Mouse (Mus musculus): ENCODE measurements around the gene Phc2.
A peak's percentile ranks its signal among the peaks of the same experiment; 100 is the strongest.
"Not testable (repeated sequence)": the region's sequence is repeated elsewhere in the genome, so short reads cannot be mapped to it uniquely, and the experiment has no call there.

The Phc2 gene

DNA sequence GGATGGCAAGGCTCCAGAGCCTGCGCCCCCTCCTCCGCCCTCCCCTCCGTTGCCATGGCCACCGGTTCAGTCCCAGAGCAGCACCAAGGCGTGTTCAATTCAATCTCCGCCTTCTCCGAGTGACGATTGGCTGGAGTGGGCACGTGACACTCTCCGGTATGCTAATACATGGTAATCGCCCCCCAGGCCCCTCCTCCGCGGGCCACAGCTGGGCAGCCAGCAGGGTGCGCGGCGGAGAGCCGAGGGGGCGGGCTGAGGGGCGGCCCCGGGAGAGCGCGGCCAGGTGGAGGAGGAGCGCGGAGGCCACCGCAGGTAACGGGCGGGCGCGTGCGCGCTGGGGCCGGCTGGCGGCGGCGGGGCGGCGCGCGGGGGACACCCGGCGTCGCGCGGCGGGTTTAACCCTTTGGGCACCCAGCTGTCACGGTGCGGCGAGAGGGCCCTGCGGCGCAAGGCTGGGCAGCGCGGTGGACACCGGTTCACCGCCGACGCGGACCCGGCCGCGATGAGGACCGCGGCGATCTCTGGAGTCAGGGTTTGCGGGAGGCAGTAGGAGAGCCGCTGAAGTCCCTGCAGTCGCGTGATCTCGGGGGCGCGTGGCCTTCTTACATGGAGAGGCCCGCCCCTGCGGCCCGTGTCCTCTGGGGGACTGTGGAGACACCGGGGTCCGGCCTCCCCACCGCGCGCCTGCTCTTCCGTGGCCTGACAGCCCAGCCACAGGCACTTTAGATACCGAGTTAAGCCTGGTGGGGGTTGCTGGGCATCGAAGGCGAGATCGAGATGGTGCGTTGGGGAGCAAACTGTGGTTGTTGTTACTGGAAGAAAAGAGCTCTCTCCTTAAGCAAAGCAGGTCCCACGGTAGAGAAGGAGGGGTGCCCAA, at the start of gene Phc2:
Gene Phc2, plus strand, starts transcription at position 198 of the 877 bp plus-strand sequence.
- peak; percentile 94 for DNase-seq (ENCODE audit: low read depth)

DNA sequence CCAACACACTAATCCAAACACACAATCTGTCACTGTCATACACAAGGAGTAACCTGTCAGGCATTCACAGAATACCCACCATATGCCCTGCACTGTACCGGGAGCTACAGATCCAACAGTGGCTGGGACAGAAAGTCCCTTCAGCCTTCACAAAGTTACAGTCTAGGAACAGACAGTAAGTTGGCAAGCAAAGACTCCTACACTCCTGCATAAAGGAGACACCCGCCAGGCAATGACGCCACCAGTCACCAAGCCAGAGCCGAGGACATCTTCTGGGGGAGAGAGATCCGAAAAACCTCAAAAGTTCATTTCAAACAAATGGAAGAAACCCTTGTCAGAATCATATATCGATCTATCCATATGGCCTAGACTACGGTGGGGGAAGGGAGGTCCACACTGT, 47.9 kb upstream of the Phc2 start:
- DNase-seq (ENCODE audit: low read depth), result no peak

DNA sequence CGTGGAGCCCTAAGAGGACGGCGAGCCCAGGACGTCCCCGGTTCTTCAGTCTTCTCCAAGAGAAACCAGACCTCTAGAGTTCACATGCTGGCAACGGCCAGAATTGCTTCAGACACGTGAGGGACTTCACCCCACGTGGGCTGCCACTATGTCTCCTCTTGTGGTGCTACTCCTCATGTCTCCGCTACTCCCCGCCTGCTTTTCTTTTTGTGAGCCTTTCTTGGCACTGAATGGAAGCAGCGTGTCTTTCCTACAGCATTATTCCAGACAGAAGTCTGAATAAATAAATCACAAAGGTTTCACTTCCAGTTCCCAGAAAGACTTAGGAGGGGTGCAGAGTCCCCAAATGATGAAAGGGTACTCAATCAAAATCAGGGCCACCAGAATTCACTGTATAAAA, 46.8 kb upstream of the Phc2 start:
- DNase-seq (ENCODE audit: low read depth), result no peak

- no peak for DNase-seq (ENCODE audit: low read depth)
Measured at GRCm38 (mm10) chr4:128609276-128609924, 45.1 kb upstream of the Phc2 start.

DNA sequence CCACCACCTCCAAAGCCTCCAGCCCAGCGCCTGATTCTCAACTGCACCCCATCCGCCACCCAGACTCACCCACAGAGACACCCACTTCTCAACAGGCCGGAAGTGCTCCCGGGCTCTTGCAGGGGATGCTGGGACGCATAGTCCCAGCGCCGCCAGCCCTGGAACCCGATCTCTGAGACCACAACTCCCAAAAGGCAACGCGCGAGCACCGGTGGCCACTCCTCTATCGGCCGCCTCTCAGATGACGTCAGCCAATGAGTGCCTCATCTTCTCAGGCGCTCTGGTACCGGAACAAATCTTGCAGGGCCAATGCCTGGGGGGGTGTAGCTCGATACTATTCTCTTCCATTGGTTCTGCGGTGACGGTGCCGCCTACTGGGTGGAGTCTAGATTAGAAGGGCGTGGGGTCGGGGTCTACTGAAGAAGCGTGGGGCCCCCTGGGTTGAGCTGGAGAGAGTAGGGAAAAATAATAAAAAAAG, 44.5 kb upstream of the Phc2 start, which contains the start of gene Zscan20:
Gene Zscan20, minus strand, starts transcription at position 174 of the 478 bp plus-strand sequence.
- DNase-seq (ENCODE audit: low read depth), result peak; percentile 97

DNA sequence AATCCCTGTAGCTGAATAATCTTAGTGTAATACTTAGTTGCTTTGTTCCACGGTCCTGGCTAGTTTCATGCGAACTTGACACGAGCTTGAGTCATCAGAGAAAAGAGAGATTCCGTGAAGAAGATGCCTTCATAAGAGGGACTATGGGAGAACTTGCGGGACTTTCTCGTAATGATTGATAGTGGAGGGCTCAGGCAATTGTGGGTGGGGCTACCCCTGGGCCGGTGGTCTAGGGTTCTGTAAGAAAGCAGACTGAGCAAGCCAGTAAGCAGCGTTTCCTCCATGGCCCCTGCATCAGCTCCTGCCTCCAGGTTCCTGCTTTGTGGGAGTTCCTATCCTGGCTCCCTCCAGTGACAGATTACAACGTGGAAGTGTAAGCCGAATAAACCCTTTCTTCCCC, 43.8 kb upstream of the Phc2 start:
- DNase-seq (ENCODE audit: low read depth), result no peak

GRCm38 (mm10) chr4:128611726-128612125, 42.8 kb upstream of the Phc2 start:
- not testable (repeated sequence) for DNase-seq (ENCODE audit: low read depth)

DNA sequence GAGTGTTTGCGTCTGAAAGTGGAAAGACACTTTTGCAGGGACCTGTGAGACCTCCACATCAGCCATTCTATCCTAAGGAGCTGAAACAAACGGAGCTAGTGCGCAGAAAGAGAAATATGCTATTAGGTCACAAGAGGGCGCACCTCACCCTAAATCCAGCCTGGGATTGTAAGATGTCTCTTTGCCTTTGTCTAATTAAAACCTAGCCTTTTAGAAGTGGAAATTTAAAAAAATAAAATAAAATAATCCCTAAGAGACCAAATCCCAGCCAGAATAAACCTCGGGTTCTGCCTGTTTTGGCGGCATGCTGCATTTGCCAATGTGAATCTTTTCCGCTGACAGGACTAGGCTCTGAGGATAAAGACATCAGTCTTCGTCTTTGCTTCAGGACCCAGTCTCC, 41.2 kb upstream of the Phc2 start:
- peak; percentile 86 for DNase-seq (ENCODE audit: low read depth)

DNA sequence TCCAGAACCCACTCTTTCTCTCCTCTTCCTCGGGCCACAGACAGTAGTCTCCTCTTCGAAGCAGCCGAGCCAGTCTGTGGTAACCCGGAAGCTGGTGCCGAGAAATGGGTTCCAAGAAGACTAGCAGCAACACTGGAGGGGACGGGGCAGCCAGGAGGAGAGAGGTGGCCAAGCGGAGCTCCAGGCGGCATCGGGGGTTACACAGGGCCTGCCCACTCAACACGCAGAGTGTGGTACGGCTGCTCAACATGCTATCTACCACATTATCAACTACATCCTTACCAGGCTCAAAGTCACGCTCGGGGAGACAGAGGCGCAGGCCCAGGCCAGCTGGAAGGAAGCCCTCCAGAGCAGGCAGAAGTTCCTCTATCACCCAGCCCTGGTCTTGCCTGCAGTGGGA, 38.7 kb upstream of the Phc2 start:
- DNase-seq (ENCODE audit: low read depth), result peak; percentile 54

DNA sequence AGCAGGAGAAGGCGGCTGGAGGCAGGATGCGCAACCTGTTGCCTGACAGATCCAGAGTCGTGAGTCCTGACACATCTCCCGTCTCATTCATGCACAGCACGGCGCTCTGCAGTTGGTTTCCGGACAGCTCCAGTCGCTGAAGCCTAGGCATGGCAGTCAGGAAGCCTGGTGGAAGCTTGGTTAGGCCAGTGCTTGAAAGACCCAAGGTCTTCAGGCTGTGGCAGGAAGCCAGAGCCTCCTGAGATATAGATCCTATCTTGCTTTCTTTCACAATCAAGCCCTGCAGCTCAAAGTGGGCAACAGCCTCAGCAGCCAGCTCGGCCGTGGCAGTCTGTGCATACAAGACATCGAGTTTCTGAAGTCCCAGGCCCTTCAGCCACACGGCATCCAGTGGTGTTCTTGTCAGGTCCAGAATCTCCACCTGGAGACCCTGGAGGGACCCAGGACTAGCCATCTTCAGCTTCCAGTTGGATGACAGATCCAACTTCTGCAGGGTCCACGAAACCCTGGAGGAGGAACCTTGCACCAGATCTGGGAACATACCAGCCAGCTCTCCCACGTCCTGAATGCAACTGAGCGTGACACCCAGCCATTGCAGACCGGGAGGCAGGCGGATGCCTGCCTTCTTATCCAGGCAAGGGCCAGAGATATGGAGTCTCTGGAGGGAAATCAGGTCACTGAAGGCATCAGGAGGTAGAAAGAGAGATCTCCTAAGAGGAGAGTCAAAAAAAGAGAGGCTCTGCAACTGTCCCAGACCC, 37.0 kb upstream of the Phc2 start:
- peak; percentile 59 for DNase-seq (ENCODE audit: low read depth)

GRCm38 (mm10) chr4:128618246-128618911, 36.1 kb upstream of the Phc2 start, which contains the start of gene Tlr12:
Gene Tlr12, minus strand, starts transcription at chr4:128618619.
- DNase-seq (ENCODE audit: low read depth), result peak; percentile 73

DNA sequence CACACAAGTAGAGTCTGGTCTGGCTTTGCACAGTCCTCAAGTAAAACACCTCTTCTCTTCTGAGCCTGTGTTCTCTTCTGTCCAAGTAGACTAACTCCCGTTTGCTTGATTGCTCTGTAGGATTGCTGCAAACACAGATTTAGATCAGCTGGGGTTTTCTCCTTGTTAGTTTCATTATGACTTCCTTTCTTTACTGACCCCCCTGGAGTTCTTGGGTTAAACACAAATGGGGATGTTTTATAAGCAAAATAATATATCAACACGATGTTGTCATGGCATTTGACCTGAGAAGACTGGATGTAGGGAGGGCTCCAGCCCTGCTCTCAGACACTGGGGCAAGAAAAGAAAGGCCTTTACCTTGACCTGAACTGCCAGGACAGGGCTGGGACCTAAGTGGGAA, 35.5 kb upstream of the Phc2 start:
- DNase-seq (ENCODE audit: low read depth), result no peak

GRCm38 (mm10) chr4:128620572-128620971, 33.9 kb upstream of the Phc2 start:
- no peak for DNase-seq (ENCODE audit: low read depth)

GRCm38 (mm10) chr4:128621109-128621508, 33.4 kb upstream of the Phc2 start:
- DNase-seq (ENCODE audit: low read depth), result no peak

GRCm38 (mm10) chr4:128635451-128635850, 19.1 kb upstream of the Phc2 start:
- no peak for DNase-seq (ENCODE audit: low read depth)

DNA sequence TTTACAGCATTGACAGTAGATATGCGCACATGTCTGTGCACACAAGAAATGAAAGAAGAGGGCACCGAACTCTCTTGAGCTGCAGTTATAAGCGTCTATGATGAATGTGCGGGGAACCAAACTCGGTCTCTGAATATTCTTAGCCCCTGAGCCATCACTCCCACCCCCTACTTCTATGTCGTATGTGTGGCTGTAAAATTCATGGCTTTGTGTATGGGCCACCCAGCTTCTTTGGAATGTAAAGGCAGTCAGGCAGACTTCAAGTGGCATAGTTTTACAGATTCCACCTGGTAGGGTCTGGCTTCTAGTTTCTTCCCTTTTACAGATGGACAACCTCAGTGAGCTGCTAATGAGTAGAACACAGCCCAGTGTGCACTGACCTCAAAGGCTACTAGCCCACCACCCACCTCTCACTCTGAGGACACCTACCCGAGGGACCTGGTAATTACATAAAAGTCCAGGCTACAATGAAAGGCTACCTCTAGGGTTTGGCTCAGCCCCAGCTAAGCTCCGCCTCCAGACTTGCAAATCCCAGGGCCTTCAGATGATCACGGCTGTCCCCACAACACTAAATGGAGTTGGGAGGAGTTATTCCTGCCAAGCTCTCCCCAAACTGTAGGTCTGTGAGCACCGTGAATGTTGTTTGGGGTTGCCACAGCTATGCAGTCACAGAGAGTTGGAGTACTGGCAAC, 18.5 kb upstream of the Phc2 start:
- no peak for DNase-seq (ENCODE audit: low read depth)

- DNase-seq (ENCODE audit: low read depth), result no peak
Measured at GRCm38 (mm10) chr4:128637250-128637649, 17.3 kb upstream of the Phc2 start.

GRCm38 (mm10) chr4:128638265-128638923, 16.1 kb upstream of the Phc2 start:
- DNase-seq (ENCODE audit: low read depth), result no peak

DNA sequence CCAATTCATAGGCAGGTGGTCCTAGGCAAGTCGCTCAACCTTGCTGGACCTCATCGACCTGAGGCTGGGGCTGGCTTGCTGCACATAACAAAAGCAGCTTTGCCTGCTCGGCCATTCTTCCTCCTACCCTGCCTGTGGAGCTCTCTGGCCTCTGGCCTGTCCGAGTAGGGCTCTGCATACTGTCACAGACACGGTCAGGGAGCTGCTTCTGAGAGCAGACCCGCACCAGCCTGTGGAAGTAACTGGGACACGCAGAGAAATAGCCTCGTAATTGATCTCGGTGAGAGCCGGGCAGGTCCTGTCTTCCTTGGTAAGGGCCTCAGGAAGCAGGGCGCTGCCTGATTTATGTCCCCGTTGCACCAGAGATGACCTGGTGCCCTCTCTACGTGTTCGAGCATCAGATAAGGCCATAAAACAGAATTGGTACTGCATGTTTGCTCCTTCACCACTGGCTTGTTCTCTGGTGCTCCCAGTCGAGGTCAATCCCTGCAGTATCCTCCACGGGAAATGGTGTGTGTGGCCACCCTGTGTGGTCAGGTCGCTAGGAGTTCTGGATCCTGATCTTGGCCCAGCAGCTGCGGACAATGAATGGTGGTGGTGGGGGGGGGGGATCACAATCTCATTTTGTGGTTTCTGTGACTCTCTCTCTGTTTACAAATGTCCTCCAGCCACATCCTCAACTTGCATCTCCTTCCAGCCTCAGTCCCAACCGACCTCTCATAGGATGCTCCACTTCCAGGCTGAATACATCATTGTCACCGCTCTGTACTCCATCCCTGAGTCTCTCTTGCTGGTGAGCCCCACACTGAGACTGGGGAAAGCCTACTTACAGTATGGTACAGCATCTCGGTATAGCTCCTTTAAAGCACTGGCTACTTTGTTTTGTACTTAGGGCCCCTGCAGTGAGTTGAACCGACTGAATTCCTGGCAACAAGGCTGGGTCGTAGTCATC, 12.5 kb upstream of the Phc2 start:
- DNase-seq (ENCODE audit: low read depth), result no peak

Measured in naive thymus-derived CD4-positive, alpha-beta T cell, adult 2 months (primary cell).